Mouse (Mus musculus) monocyte, adult 2 months (primary cell): ENCODE results near the gene D630023F18Rik.

Experiments
- DNase-seq, 2 experiments: peaks; one replicate each; pipeline ENCODE4 v3.0.0; 2022; ENCODE audit warnings: low spot score in 2 of 2, low read depth in 1 of 2

Gene D630023F18Rik

GRCm38 (mm10) chr1:65122574-65123372 lies at the start of gene D630023F18Rik:
TSS of gene D630023F18Rik (minus strand) at chr1:65123214.
- DNase-seq = no peak

DNA sequence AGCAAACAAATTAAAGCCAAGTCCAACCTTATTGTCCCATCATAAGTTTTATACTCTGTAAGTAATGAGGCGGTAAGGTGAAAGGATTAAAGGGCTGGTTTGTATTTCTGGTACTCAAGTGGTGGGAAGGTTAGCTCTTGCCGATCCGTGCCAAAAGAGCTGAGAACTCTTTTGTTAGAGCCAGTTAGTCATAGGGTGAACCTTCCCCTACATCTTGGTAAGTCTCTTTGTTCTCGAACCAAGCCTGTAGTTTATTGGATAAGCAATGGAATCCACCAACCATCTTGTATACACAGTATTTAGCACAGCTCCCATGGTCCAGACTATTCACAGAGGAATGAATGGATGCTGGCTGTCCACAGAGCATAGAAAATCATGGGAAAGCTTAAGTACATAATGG lies 48.6 kb upstream of the D630023F18Rik start:
- DNase-seq = no peak

- DNase-seq = no peak
Observed at GRCm38 (mm10) chr1:65169947-65170346, 46.9 kb upstream of the D630023F18Rik start.

- DNase-seq = no peak
Observed at GRCm38 (mm10) chr1:65169536-65169935, 46.5 kb upstream of the D630023F18Rik start.

GRCm38 (mm10) chr1:65167496-65167895 lies 44.5 kb upstream of the D630023F18Rik start:
- DNase-seq = no peak

DNA sequence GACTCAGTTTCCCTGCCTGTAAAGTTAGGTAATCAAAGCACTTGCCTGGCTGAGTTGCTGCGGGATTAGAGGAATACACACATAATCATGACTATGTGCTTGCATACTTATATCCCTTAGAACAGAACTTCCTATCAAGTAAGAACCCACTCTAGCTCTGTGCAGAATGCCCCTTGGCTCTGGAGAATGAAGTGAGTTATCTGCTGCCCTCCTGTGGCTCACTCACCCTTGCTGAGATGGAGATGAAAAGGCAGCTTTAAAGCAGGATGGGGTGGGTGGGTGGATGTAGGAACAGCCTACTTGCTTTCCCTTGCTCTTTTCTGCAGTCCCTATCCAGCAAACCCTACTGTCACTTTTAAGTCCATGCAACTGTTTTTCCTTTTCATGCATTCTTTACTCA lies 39.2 kb upstream of the D630023F18Rik start:
- no peak for DNase-seq

DNA sequence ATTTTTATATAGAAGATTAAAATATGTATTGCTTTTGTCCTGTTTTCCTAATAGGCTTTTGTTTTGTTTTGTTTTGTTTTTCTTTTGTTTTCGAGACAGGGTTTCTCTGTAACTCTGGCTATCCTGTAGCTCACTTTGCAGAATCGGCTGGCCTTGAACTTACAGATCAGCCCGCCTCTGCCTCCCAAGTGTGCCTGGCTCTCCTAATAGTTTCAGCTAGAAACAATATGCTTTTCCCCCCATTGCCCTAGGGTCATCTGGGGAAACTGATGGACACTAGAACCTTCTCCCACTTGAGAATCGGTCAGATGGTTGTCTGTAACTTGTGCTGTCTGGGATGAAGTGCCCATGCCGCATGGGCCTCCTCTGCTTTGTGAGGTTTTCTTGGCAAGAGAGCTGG lies 33.1 kb upstream of the D630023F18Rik start:
- DNase-seq = no peak

DNA sequence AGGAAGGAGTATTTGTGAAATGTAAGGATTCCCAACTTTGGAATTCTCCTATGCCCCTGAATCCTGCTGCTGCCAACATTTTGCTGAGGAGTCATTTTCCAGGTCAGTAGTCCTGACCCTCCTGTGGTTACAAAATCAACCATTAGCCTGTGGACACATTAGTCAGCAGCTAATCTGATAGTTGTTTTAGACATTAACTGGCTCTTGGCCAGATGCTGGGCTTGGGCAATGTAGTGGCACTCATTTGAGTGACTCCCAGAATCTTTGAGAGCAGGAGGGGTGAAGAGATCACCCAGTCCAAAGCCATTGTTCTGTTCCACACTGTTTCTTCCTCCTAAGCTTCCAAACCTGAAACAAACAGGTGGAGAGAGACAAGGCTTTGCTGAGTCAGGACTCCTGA lies 31.8 kb upstream of the D630023F18Rik start:
- DNase-seq = no peak

- no peak for DNase-seq
Observed at GRCm38 (mm10) chr1:65147971-65148370, 25.0 kb upstream of the D630023F18Rik start.

DNA sequence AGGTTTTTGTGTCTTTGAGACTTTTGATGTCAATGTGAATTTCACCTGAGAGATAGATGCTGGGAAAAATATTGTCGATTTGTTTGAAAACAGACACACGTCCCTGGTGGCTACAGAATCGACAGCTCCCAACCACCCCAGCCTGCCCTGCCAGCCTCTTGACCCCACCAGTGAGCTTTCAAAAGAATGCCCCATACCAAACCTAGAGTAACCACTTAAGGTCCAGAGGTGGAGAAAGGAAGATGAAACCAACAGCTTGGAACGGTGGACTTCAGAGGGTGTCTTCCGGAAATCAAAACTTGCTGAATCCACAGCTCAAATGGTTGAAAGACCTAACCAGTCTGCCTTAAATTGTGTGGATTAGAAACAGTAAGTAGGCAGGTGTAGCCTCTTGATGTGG lies 24.3 kb upstream of the D630023F18Rik start:
- DNase-seq = no peak

- DNase-seq = no peak
Observed at GRCm38 (mm10) chr1:65146601-65147000, 23.6 kb upstream of the D630023F18Rik start.

GRCm38 (mm10) chr1:65144783-65145182 lies 21.8 kb upstream of the D630023F18Rik start:
- no peak for DNase-seq

- no peak for DNase-seq
Observed at GRCm38 (mm10) chr1:65137560-65137959, 14.5 kb upstream of the D630023F18Rik start.

- DNase-seq = no peak
Observed at GRCm38 (mm10) chr1:65132833-65133232, 9.8 kb upstream of the D630023F18Rik start.

DNA sequence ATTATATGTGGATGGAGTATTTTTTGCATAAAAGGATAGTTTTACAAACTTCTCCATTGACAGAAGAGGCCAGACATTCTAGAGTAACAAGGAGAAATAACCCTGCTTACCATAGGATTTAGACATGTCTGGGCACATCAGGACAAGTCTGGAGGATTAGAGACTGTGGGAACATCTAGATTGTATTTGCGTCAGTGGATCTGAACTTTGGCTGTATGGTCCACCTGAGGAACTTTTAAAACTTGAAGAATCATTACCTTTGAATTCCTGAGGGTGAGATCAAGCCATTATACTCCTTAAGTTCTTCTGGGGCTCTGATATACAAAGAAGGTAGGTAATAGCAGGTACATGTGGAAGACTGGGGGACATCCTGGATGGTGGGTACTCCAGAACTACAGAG lies 8.7 kb upstream of the D630023F18Rik start:
- no peak for DNase-seq

DNA sequence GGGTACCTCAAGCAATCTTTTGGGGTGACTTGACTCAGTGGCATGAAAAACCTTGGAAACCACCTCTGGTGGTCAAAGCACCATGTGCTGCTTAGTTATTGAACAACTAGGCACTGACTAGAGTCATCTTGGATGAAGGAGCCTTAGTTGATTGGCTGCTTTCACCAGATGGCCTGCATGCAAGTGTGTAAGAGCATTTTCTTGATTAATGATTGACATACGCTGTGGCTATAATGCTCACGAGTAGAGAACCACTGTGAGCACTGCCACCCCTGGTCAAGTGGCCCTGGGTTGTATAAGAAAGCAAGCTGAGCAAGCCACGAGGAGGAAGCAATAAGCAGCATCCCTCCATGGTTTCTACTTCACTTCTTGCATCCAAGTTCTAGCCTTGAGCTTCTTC lies 7.2 kb upstream of the D630023F18Rik start:
- no peak for DNase-seq

DNA sequence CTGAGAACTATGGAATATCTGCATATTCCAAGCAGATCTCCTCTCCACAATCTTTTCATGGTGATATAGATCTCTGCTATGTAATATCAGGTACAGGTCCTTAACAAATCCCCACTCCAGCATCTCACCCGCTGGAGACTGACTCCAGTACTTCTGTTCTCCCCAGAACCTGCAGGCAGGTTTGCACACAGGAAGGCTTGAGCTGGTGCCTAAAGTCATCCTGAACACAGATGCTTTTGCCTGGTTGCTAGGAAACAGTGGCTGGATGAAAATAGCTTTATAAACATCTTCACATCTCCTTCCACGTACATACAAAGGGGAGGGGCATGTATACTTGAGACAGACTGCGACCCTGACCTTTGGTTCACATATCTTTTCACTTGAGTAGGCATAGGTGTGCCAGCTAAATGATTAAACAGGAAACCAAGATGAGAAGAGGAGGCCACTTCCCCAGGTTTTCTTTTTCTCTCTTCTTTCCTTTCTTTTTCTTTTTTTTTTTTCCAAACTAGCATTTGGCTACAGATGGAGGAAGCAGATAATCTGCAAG lies 6.7 kb upstream of the D630023F18Rik start:
- DNase-seq = no peak

DNA sequence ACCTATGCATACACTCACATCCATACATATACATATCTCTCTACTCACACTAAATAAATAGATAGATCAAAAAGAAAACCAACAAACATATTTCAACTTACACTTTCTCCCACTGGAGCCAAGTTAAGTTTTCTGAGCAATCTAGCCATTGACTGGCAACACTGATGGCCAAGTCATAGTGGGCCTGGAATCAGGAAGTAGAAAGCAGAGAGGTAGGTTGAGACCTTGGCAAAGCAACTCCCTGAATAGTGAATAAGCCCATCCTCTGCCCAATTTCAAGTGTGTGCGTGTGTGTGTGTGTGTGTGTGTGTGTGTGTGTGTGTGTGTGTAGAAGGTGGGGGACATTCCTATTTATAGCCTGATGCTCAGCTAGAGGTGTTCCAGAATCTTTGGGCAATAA lies 3.6 kb downstream of the D630023F18Rik start, which contains the start of gene Gm28845:
Gene Gm28845 (minus strand): TSS at position 121 of the 400 bp plus-strand sequence.
- DNase-seq = no peak

GRCm38 (mm10) chr1:65118150-65118913 lies 4.7 kb downstream of the D630023F18Rik start:
- DNase-seq = no peak

- peak in 1 of 2 experiments; percentile 26 for DNase-seq
Observed at GRCm38 (mm10) chr1:65113536-65114172, 9.4 kb downstream of the D630023F18Rik start.

GRCm38 (mm10) chr1:65112807-65113196 lies 10.2 kb downstream of the D630023F18Rik start:
- DNase-seq = peak; percentile 35 to 47
